Mouse (Mus musculus) adrenal gland, adult 2 months (tissue): ENCODE results near the gene Nos3. TPM values are rescaled to one million over a fixed set of nuclear protein-coding genes. Genes with fewer than 3 reads are reported as not detected.
A peak's percentile ranks its signal among the peaks of the same experiment; 100 is the strongest.

Source experiments
- DNase-seq: peaks from one replicate; pipeline ENCODE4 v3.0.0; 2021
- polyA plus RNA-seq: library from polyadenylated mRNA; depleted of rRNA; stranded (reverse); fragments of >200 nt; gene quantifications from 2 replicates; pipeline ENCODE4 v1.2.3, GENCODE M21; 2012; rRNA removed
- total RNA-seq, 2 experiments: library from RNA; stranded (reverse); gene quantifications; 2 replicates each; pipeline ENCODE4 v1.2.3; 2021

The Nos3 gene
- total and polyA plus RNA-seq, 3 experiments: 8.5 to 22.1 (median 13.6) TPM

DNA sequence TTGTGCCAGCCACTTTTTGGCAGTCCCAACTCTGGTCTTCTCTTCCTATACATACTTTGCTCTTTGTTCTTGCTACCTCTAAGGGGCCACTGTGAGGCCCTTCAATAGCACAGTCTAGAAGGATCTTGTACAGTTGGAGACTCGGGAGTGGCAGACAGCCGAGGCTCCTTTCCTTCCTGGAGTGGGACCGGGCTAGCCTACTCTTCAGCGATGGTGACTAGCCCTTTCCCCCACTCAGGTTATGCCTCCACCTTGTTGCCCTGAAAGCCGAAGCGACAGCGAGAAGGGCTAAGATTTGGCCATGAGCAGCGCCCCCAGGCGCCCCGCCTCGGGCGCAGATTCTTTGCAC is 62.6 kb downstream of the Nos3 start:
- no peak for DNase-seq

- DNase-seq: peak; percentile 44
Measured at GRCm38 (mm10) chr5:24427981-24428402, 63.4 kb downstream of the Nos3 start.

- peak; percentile 61 for DNase-seq
Measured at GRCm38 (mm10) chr5:24428596-24428995, 64.0 kb downstream of the Nos3 start.

DNA sequence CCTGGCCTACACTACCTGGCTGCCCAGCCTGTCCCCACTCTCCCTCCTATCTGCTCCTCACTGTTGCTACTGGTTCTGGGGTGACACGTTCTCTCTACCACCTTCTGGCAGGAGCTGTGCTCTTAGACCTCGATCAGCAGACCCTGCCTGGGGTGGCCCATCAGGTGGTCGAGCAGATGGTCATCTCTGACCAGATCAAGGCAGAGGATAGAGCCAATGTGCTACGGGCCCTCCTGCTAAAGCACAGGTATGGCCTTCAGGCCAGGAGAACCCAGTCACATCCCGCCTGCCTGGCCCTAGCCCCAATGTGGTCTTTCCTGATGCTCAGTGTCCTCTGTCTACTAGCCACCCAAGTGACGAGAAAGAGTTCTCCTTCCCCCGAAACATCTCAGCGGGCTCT is 69.4 kb downstream of the Nos3 start:
- no peak for DNase-seq

Other genes with a start within 250 kb of the Nos3 start
- 1 to 10 TPM; 6.3 to 9.3 TPM for gene Nupl2, start 199.8 kb upstream of the Nos3 start, total RNA-seq
- 7.7 and 7.9 TPM in 2 replicates for gene Nupl2, start 199.8 kb upstream of the Nos3 start, polyA plus RNA-seq
- gene Kcnh2, start 13.2 kb upstream of the Nos3 start, total RNA-seq: 10 to 100 TPM; 12.3 to 26.4 TPM
- gene Kcnh2, start 13.2 kb upstream of the Nos3 start, polyA plus RNA-seq: 75.2 and 99.5 TPM in 2 replicates
- 1 to 10 TPM; 1.5 to 1.7 TPM for gene Atg9b, start 27.3 kb downstream of the Nos3 start, total RNA-seq
- gene Atg9b, start 27.3 kb downstream of the Nos3 start, polyA plus RNA-seq: 7.5 and 11.6 TPM in 2 replicates
- gene Abcb8, start 28.9 kb downstream of the Nos3 start, total RNA-seq: 10 to 100 TPM; 63.6 to 69.8 TPM
- gene Abcb8, start 28.9 kb downstream of the Nos3 start, polyA plus RNA-seq: 165 and 174 TPM in 2 replicates
- under 1 TPM in 1 of 2 experiments, not detected in 1; 0.48 TPM for gene Asic3, start 48.6 kb downstream of the Nos3 start, total RNA-seq
- 0.74 and 1.2 TPM in 2 replicates for gene Asic3, start 48.6 kb downstream of the Nos3 start, polyA plus RNA-seq
- gene Cdk5, start 58.7 kb downstream of the Nos3 start, total RNA-seq: 10 to 100 TPM; 40.7 to 47.9 TPM
- 60.2 and 63.3 TPM in 2 replicates for gene Cdk5, start 58.7 kb downstream of the Nos3 start, polyA plus RNA-seq
- gene Slc4a2, start 59.0 kb downstream of the Nos3 start, total RNA-seq: 10 to 100 TPM; 58.4 to 63.2 TPM
- 65.9 and 74.0 TPM in 2 replicates for gene Slc4a2, start 59.0 kb downstream of the Nos3 start, polyA plus RNA-seq
- gene Fastk, start 80.5 kb downstream of the Nos3 start, total RNA-seq: 100 to 1,000 TPM in 1 of 2 experiments, 10 to 100 TPM in 1; 93.4 to 108 TPM
- gene Fastk, start 80.5 kb downstream of the Nos3 start, polyA plus RNA-seq: 335 and 350 TPM in 2 replicates
- gene Tmub1, start 83.0 kb downstream of the Nos3 start, total RNA-seq: 10 to 100 TPM; 16.7 to 20.5 TPM
- 86.7 and 94.5 TPM in 2 replicates for gene Tmub1, start 83.0 kb downstream of the Nos3 start, polyA plus RNA-seq
- 10 to 100 TPM; 78.8 to 89.8 TPM for gene Agap3, start 87.4 kb downstream of the Nos3 start, total RNA-seq
- gene Agap3, start 87.4 kb downstream of the Nos3 start, polyA plus RNA-seq: 96.5 and 106 TPM in 2 replicates
- not detected for gene Gbx1, start 162.4 kb downstream of the Nos3 start, total RNA-seq
- not detected in 2 replicates for gene Gbx1, start 162.4 kb downstream of the Nos3 start, polyA plus RNA-seq
- not detected for gene Asb10, start 176.2 kb downstream of the Nos3 start, total RNA-seq
- gene Asb10, start 176.2 kb downstream of the Nos3 start, polyA plus RNA-seq: 0.30 and 0.76 TPM in 2 replicates
- gene 4931409K22Rik, start 192.0 kb downstream of the Nos3 start, total RNA-seq: not detected
- gene 4931409K22Rik, start 192.0 kb downstream of the Nos3 start, polyA plus RNA-seq: not detected in 2 replicates
- 10 to 100 TPM; 72.0 TPM for gene Abcf2, start 212.7 kb downstream of the Nos3 start, total RNA-seq
- gene Abcf2, start 212.7 kb downstream of the Nos3 start, polyA plus RNA-seq: 66.9 and 82.4 TPM in 2 replicates
- gene Chpf2, start 221.9 kb downstream of the Nos3 start, total RNA-seq: 10 to 100 TPM; 37.9 to 49.7 TPM
- 60.0 and 76.6 TPM in 2 replicates for gene Chpf2, start 221.9 kb downstream of the Nos3 start, polyA plus RNA-seq